Mouse (Mus musculus) liver, adult 2 months (tissue): ENCODE results near the gene Lrch4.

Experiments used
- CTCF ChIP-seq: fragments of 200-500 bp; IDR thresholded peaks from 2 replicates; pipeline ENCODE4 v1.5.1; 2011; ENCODE audit warnings: low read depth, low read length, control low read depth
- POLR2A ChIP-seq: fragments of 200-500 bp; IDR thresholded peaks from 2 replicates; pipeline ENCODE4 v1.6.1; 2011; ENCODE audit warnings: low read length, control low read depth; ENCODE audit not compliant: insufficient read depth; ENCODE audit errors: extremely low read depth

DNA sequence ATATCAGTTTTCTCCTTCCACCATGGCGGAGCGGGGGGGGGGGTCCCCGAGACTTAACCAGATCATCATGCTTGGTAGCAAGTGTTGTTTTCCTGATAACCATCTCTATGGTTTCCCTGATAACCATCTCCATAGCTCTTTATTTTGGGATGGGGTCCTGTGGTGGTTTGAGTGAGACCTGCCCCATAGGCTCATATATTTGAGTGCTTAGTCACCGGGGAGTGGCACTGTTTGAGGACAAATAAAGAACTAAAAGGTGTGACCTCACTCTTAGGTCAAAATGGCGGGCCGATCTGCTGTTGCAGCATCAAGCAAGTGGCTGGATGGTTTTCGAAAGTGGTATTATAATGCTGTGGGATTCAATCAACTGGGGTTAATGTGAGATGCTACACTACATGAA lies 13.6 kb upstream of the Lrch4 start:
- TF ChIP-seq POLR2A (no peak), CTCF (no peak)
